Mouse (Mus musculus) left cerebral cortex, adult 9 months (tissue): ENCODE measurements around the gene Pgls.
A peak's percentile ranks its signal among the peaks of the same experiment; 100 is the strongest.

Source experiments
- DNase-seq, 2 experiments: peaks; one replicate each; pipeline ENCODE4 v3.0.0; 2022; ENCODE audit warnings: low spot score in 2 of 2

Pgls gene

GRCm38 (mm10) chr8:71598841-71599240 lies 6.9 kb downstream of the Pgls start:
- no peak for DNase-seq

- DNase-seq = no peak
Measured at GRCm38 (mm10) chr8:71601939-71602665, 10.1 kb downstream of the Pgls start.

GRCm38 (mm10) chr8:71602666-71603334 lies 10.8 kb downstream of the Pgls start:
- peak in 1 of 2 experiments; percentile 44 for DNase-seq

- DNase-seq = no peak
Measured at GRCm38 (mm10) chr8:71604021-71604420, 12.0 kb downstream of the Pgls start.

GRCm38 (mm10) chr8:71610822-71611651 lies 19.1 kb downstream of the Pgls start, which contains the start of gene Colgalt1:
Gene Colgalt1, plus strand, starts transcription at chr8:71610998.
- peak; percentile 99 for DNase-seq

GRCm38 (mm10) chr8:71612141-71612540 lies 20.2 kb downstream of the Pgls start:
- no peak for DNase-seq

- no peak for DNase-seq
Measured at GRCm38 (mm10) chr8:71613418-71613817, 21.4 kb downstream of the Pgls start.

- no peak for DNase-seq
Measured at GRCm38 (mm10) chr8:71619786-71620185, 27.8 kb downstream of the Pgls start.

- no peak for DNase-seq
Measured at GRCm38 (mm10) chr8:71625088-71625487, 33.1 kb downstream of the Pgls start.

GRCm38 (mm10) chr8:71626753-71627152 lies 34.8 kb downstream of the Pgls start:
- DNase-seq = no peak

GRCm38 (mm10) chr8:71627265-71628099 lies 35.5 kb downstream of the Pgls start:
- DNase-seq = no peak

GRCm38 (mm10) chr8:71628396-71629095 lies 36.6 kb downstream of the Pgls start:
- no peak for DNase-seq

- peak; percentile 84 to 92 for DNase-seq
Measured at GRCm38 (mm10) chr8:71629096-71629697, 37.2 kb downstream of the Pgls start.

GRCm38 (mm10) chr8:71629781-71630212 lies 37.8 kb downstream of the Pgls start:
- DNase-seq = no peak

- no peak for DNase-seq
Measured at GRCm38 (mm10) chr8:71630761-71631160, 38.8 kb downstream of the Pgls start.

- DNase-seq = no peak
Measured at GRCm38 (mm10) chr8:71631897-71632296, 39.9 kb downstream of the Pgls start.

- DNase-seq = no peak
Measured at GRCm38 (mm10) chr8:71633164-71633563, 41.2 kb downstream of the Pgls start.

- no peak for DNase-seq
Measured at GRCm38 (mm10) chr8:71633981-71634667, 42.1 kb downstream of the Pgls start.
